Mouse (Mus musculus): ENCODE results near the gene Tns1.

- no peak for TF ChIP-seq POLR2A (IDR thresholded peaks at IDR 0.05; ENCODE audit: low read depth, low read length)
- TF ChIP-seq CTCF (conservative IDR thresholded peaks at IDR 0.05; ENCODE audit: insufficient read depth, insufficient read length, low read depth, low read length), result no peak
These were observed 18.6 kb downstream of the Tns1 start for GRCm38 (mm10) chr1:74105660-74106059.
